In the genomic region with DNA sequence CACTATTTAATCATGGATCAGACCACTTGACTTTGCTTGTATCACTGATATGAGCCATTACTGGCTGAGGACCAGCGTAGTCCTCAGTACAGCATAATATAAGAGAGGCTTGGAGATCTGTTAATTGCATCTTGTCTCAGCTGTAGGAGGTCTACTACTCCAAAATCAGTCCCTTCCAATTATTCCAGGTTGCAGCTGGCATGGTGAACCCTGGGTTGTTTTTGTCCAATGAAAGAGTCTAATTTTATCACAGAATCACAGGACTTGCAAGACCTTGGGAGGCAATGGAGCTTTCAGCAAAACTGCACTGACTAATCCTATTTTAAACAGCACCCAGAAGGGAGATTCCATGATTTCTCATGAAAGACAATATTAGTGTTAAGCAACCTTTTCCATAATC, we compare ENCODE assay signal across 23 mouse cellular contexts.
"Had no signal": no experiment of that assay in that cellular context is flagged by ENCODE, and none has a peak within 500 bp of the region (broad histone marks: within the 10 kb centered on the region; RNA-seq: fewer than 3 reads in every experiment).

No protein-coding gene starts in this region.

- H3K36me3 ChIP-seq: liver, embryonic 13.5 days; liver, embryonic 15.5 days; lung, embryonic 15.5 days; neural tube, embryonic 13.5 days; neural tube, embryonic 15.5 days had no signal

- H3K27ac ChIP-seq: liver, embryonic 13.5 days; liver, embryonic 15.5 days; lung, embryonic 15.5 days; macrophage; neural tube, embryonic 13.5 days; neural tube, embryonic 15.5 days had no signal

- H3K27me3 ChIP-seq: liver, embryonic 13.5 days; liver, embryonic 15.5 days; lung, embryonic 15.5 days; megakaryocyte, embryonic 14.5 days; neural tube, embryonic 13.5 days; neural tube, embryonic 15.5 days had no signal

- H3K4me1 ChIP-seq: liver, embryonic 13.5 days; liver, embryonic 15.5 days; lung, embryonic 15.5 days; neural tube, embryonic 13.5 days; neural tube, embryonic 15.5 days had no signal

- H3K9me3 ChIP-seq: liver, embryonic 13.5 days; liver, embryonic 15.5 days; lung, embryonic 15.5 days; megakaryocyte, embryonic 14.5 days; neural tube, embryonic 13.5 days; neural tube, embryonic 15.5 days had no signal

- H3K9ac ChIP-seq: liver, embryonic 13.5 days; liver, embryonic 15.5 days; liver, postnatal 0 days; lung, embryonic 15.5 days; neural tube, embryonic 13.5 days; neural tube, embryonic 15.5 days had no signal

- ATAC-seq: liver, postnatal 0 days; lung, postnatal 0 days; midbrain, embryonic 16.5 days had no signal

- DNase-seq: liver, embryonic 13.5 days; liver, postnatal 0 days; lung, adult 2 months; lung, postnatal 14 days; lung, postnatal 36 days; midbrain, embryonic 14.5 days; retina, postnatal 1 day; right cerebral cortex, adult 18-20 months; right cerebral cortex, postnatal 25 days; right cerebral cortex, postnatal 4 days; spleen, adult 18-20 months; thymus, adult 18-20 months; thymus, postnatal 14 days; thymus, postnatal 36 days had no signal

- H3K4me2 ChIP-seq: liver, embryonic 13.5 days; liver, embryonic 15.5 days; lung, embryonic 15.5 days; neural tube, embryonic 13.5 days; neural tube, embryonic 15.5 days had no signal

- H3K4me3 ChIP-seq: liver, embryonic 13.5 days; liver, embryonic 15.5 days; lung, embryonic 15.5 days; megakaryocyte, embryonic 14.5 days; myocyte; neural tube, embryonic 13.5 days; neural tube, embryonic 15.5 days had no signal
